Mouse (Mus musculus): ENCODE results near the gene Dgkh. TPM values are rescaled to one million over a fixed set of nuclear protein-coding genes. Genes with fewer than 3 reads are reported as not detected.

Dgkh gene
- polyA plus RNA-seq, 1 experiment = 1.2 TPM

GRCm38 (mm10) chr14:78712565-78713148 is 19.9 kb downstream of the Dgkh start:
- Histone ChIP-seq H3ac (ENCODE audit: control insufficient read depth, insufficient read length, low read depth) (no peak overlapping the region), H3K79me3 (ENCODE audit: low read depth) (no peaks in the 10 kb centered on the region), H3K36me3 (ENCODE audit: control insufficient read depth, insufficient read depth) (no peaks in the 10 kb centered on the region), H3K4me3 (ENCODE audit: insufficient read depth, poor library complexity, severe bottlenecking) (no peak overlapping the region), H3K27me3 (ENCODE audit: control insufficient read depth, insufficient read depth, insufficient read length) (no peaks in the 10 kb centered on the region), H3K79me2 (ENCODE audit: control insufficient read depth, insufficient read depth) (no peaks in the 10 kb centered on the region)
- TF ChIP-seq CEBPB (IDR thresholded peaks at IDR 0.05; ENCODE audit: low read depth) (no peak), MYOG (IDR thresholded peaks at IDR 0.05; ENCODE audit: control insufficient read depth, extremely low read depth, insufficient read length) (no peak), CTCF (IDR thresholded peaks at IDR 0.05; ENCODE audit: control insufficient read depth, insufficient read depth, insufficient read length) (no peak)

- H3K79me2 ChIP-seq (ENCODE audit: control insufficient read depth, insufficient read depth) = no peaks in the 10 kb centered on the region
- TF ChIP-seq MYOG (IDR thresholded peaks at IDR 0.05; ENCODE audit: control insufficient read depth, extremely low read depth, insufficient read length) = no peak
- no peak for TF ChIP-seq MAX (IDR thresholded peaks at IDR 0.05)
- no peak for TF ChIP-seq MYOD1 (IDR thresholded peaks at IDR 0.05; ENCODE audit: control insufficient read depth, insufficient read length, low read depth)
- no peak for TF ChIP-seq CTCF (IDR thresholded peaks at IDR 0.05; ENCODE audit: control insufficient read depth, insufficient read depth, insufficient read length)
- TF ChIP-seq USF1 (IDR thresholded peaks at IDR 0.05; ENCODE audit: low read depth) = no peak
- no peak for TF ChIP-seq CEBPB (IDR thresholded peaks at IDR 0.05; ENCODE audit: low read depth)
- no peak for TF ChIP-seq FOSL1 (IDR thresholded peaks at IDR 0.05; ENCODE audit: insufficient read depth, low read length, poor library complexity, severe bottlenecking)
- no peak overlapping the region for H3ac ChIP-seq (ENCODE audit: control insufficient read depth, insufficient read length, low read depth)
- no peak overlapping the region for H3K4me3 ChIP-seq (ENCODE audit: insufficient read depth, poor library complexity, severe bottlenecking)
- no peaks in the 10 kb centered on the region for H3K27me3 ChIP-seq (ENCODE audit: control insufficient read depth, insufficient read depth, insufficient read length)
- H3K36me3 ChIP-seq (ENCODE audit: control insufficient read depth, insufficient read depth) = no peaks in the 10 kb centered on the region
- H3K79me3 ChIP-seq (ENCODE audit: low read depth) = no peaks in the 10 kb centered on the region
Measured at GRCm38 (mm10) chr14:78710647-78711046, 21.9 kb downstream of the Dgkh start.

- Histone ChIP-seq H3K79me2 (ENCODE audit: control insufficient read depth, insufficient read depth) (no peaks in the 10 kb centered on the region), H3ac (ENCODE audit: control insufficient read depth, insufficient read length, low read depth) (no peak overlapping the region), H3K27me3 (ENCODE audit: control insufficient read depth, insufficient read depth, insufficient read length) (no peaks in the 10 kb centered on the region), H3K4me3 (ENCODE audit: insufficient read depth, poor library complexity, severe bottlenecking) (no peak overlapping the region), H3K79me3 (ENCODE audit: low read depth) (no peaks in the 10 kb centered on the region), H3K36me3 (ENCODE audit: control insufficient read depth, insufficient read depth) (no peaks in the 10 kb centered on the region)
- TF ChIP-seq USF1 (IDR thresholded peaks at IDR 0.05; ENCODE audit: low read depth) = no peak
- no peak for TF ChIP-seq MYOD1 (IDR thresholded peaks at IDR 0.05; ENCODE audit: control insufficient read depth, insufficient read length, low read depth)
- TF ChIP-seq CEBPB (IDR thresholded peaks at IDR 0.05; ENCODE audit: low read depth) = no peak
Measured at GRCm38 (mm10) chr14:78705616-78706015, 27.0 kb downstream of the Dgkh start.

GRCm38 (mm10) chr14:78703989-78704388 is 28.6 kb downstream of the Dgkh start:
- TF ChIP-seq FOSL1 (IDR thresholded peaks at IDR 0.05; ENCODE audit: insufficient read depth, low read length, poor library complexity, severe bottlenecking) (no peak), MYOG (IDR thresholded peaks at IDR 0.05; ENCODE audit: control insufficient read depth, extremely low read depth, insufficient read length) (no peak), MYOD1 (IDR thresholded peaks at IDR 0.05; ENCODE audit: control insufficient read depth, insufficient read length, low read depth) (no peak), CTCF (IDR thresholded peaks at IDR 0.05; ENCODE audit: control insufficient read depth, insufficient read depth, insufficient read length) (no peak), MAX (IDR thresholded peaks at IDR 0.05) (no peak), CEBPB (IDR thresholded peaks at IDR 0.05; ENCODE audit: low read depth) (no peak)
- no peaks in the 10 kb centered on the region for H3K27me3 ChIP-seq (ENCODE audit: control insufficient read depth, insufficient read depth, insufficient read length)
- no peaks in the 10 kb centered on the region for H3K79me3 ChIP-seq (ENCODE audit: low read depth)
- no peaks in the 10 kb centered on the region for H3K36me3 ChIP-seq (ENCODE audit: control insufficient read depth, insufficient read depth)
- H3K4me3 ChIP-seq (ENCODE audit: insufficient read depth, poor library complexity, severe bottlenecking) = no peak overlapping the region
- no peaks in the 10 kb centered on the region for H3K79me2 ChIP-seq (ENCODE audit: control insufficient read depth, insufficient read depth)
- no peak overlapping the region for H3ac ChIP-seq (ENCODE audit: control insufficient read depth, insufficient read length, low read depth)

- H3K36me3 ChIP-seq (ENCODE audit: control insufficient read depth, insufficient read depth) = no peaks in the 10 kb centered on the region
- H3ac ChIP-seq (ENCODE audit: control insufficient read depth, insufficient read length, low read depth) = no peak overlapping the region
- no peaks in the 10 kb centered on the region for H3K79me3 ChIP-seq (ENCODE audit: low read depth)
- H3K79me2 ChIP-seq (ENCODE audit: control insufficient read depth, insufficient read depth) = no peaks in the 10 kb centered on the region
- TF ChIP-seq CEBPB (IDR thresholded peaks at IDR 0.05; ENCODE audit: low read depth) (no peak), MYOG (IDR thresholded peaks at IDR 0.05; ENCODE audit: control insufficient read depth, extremely low read depth, insufficient read length) (no peak), USF1 (IDR thresholded peaks at IDR 0.05; ENCODE audit: low read depth) (no peak), MYOD1 (IDR thresholded peaks at IDR 0.05; ENCODE audit: control insufficient read depth, insufficient read length, low read depth) (no peak), CTCF (IDR thresholded peaks at IDR 0.05; ENCODE audit: control insufficient read depth, insufficient read depth, insufficient read length) (no peak), MAX (IDR thresholded peaks at IDR 0.05) (no peak), FOSL1 (IDR thresholded peaks at IDR 0.05; ENCODE audit: insufficient read depth, low read length, poor library complexity, severe bottlenecking) (no peak)
- H3K27me3 ChIP-seq (ENCODE audit: control insufficient read depth, insufficient read depth, insufficient read length) = no peaks in the 10 kb centered on the region
- H3K4me3 ChIP-seq (ENCODE audit: insufficient read depth, poor library complexity, severe bottlenecking) = no peak overlapping the region
Measured at GRCm38 (mm10) chr14:78703361-78703760, 29.2 kb downstream of the Dgkh start.

GRCm38 (mm10) chr14:78702048-78702447 is 30.5 kb downstream of the Dgkh start:
- no peaks in the 10 kb centered on the region for H3K36me3 ChIP-seq (ENCODE audit: control insufficient read depth, insufficient read depth)
- H3K27me3 ChIP-seq (ENCODE audit: control insufficient read depth, insufficient read depth, insufficient read length) = no peaks in the 10 kb centered on the region
- H3ac ChIP-seq (ENCODE audit: control insufficient read depth, insufficient read length, low read depth) = no peak overlapping the region
- H3K4me3 ChIP-seq (ENCODE audit: insufficient read depth, poor library complexity, severe bottlenecking) = no peak overlapping the region
- H3K79me3 ChIP-seq (ENCODE audit: low read depth) = no peaks in the 10 kb centered on the region
- H3K79me2 ChIP-seq (ENCODE audit: control insufficient read depth, insufficient read depth) = no peaks in the 10 kb centered on the region
- no peak for TF ChIP-seq MYOD1 (IDR thresholded peaks at IDR 0.05; ENCODE audit: control insufficient read depth, insufficient read length, low read depth)
- no peak for TF ChIP-seq USF1 (IDR thresholded peaks at IDR 0.05; ENCODE audit: low read depth)
- TF ChIP-seq FOSL1 (IDR thresholded peaks at IDR 0.05; ENCODE audit: insufficient read depth, low read length, poor library complexity, severe bottlenecking) = no peak
- TF ChIP-seq MYOG (IDR thresholded peaks at IDR 0.05; ENCODE audit: control insufficient read depth, extremely low read depth, insufficient read length) = no peak
- no peak for TF ChIP-seq CTCF (IDR thresholded peaks at IDR 0.05; ENCODE audit: control insufficient read depth, insufficient read depth, insufficient read length)
- no peak for TF ChIP-seq MAX (IDR thresholded peaks at IDR 0.05)
- no peak for TF ChIP-seq CEBPB (IDR thresholded peaks at IDR 0.05; ENCODE audit: low read depth)
